Mouse (Mus musculus) 3T3-L1 (cell line): Measurements from ENCODE around the gene Atf2.
A peak's percentile ranks its signal among the peaks of the same experiment; 100 is the strongest.
"Not testable (repeated sequence)": the region's sequence is repeated elsewhere in the genome, so short reads cannot be mapped to it uniquely, and the experiment has no call there.

Source experiments
- DNase-seq: peaks from one replicate; pipeline ENCODE4 v3.0.0-alpha.2; 2015; ENCODE audit warnings: low read depth, low spot score

The Atf2 gene

DNA sequence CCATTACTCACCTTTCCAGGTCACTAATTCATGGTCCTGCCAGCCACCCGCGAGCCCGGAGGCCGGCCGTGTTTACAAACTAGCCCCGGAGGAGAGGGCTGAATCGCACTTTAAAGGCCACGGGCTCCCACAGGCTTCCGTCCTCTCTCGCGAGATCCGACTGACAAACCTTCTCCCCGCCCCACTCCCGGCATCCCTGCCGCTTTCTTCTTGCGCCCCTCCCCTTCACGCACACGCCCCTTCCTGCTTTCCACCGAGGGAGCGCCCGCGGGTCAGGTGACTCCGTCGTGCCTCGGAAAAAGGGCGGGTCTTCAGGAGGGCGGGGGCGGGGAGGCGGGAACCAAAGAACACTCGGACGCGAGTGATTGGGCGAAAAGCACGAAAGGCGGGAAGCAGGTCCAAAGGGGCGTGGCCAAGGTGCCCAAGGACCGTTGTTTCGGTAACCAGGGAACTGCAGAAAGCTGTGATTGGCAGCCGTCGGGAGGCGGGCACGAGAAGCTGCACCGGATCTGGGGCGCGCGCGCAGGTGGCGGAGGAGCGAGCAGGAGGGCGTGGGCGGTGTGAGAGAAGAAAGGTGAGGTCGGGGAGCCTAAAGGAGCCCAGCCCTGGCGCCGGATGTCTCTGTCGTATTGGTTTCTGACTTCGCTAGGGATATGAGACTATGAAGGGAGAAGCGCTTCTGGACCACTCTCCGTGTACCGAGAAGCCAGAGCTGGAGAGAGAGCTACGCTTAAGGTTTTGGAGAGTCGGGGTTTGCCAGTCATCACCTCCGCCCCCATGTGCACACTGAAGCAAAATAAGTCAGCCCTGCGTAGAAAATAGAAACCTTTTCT, at the start of gene Atf2:
Gene Atf2, minus strand, starts transcription at position 176 of the 833 bp plus-strand sequence.
- peak; percentile 100 for DNase-seq

DNA sequence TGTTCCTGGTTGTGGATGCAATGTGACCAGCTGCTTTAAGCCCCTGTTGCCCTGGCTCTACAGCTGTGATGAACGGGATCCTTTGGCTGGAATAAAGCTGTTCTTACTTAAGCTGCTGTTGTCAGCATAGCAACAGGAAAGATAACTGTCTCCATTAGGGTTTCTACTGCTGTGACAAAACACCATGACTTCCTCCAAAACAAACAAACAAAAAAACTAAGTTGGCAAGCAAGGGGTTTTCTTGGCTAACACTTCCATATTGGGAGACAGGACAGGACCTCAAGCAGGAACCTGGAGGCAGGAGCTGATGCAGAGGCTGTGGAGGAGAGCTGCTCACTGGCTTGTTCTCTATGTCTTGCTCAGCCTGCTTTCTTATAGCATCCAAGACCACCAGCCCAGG, 48.8 kb upstream of the Atf2 start:
- DNase-seq: no peak

DNA sequence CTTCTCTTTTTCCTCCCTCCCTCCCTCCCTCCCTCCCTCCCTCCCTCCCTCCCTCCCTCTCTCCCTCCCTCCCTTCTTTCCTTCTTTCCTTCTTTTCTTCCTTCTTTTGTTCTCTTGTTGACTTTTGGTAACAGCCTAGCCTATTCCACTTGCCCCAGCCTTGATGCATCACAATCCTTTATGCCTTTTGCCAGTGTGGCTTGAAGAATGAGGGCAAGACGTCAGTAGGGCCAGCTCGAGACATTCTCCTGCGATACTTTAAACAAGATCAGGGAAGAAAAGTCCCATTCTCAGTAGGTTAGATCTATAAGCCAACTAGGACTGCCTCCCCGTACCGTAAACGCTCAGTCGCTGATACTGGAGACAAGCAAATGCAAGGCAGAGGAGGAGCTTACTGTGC, 48.0 kb upstream of the Atf2 start:
- no peak for DNase-seq

DNA sequence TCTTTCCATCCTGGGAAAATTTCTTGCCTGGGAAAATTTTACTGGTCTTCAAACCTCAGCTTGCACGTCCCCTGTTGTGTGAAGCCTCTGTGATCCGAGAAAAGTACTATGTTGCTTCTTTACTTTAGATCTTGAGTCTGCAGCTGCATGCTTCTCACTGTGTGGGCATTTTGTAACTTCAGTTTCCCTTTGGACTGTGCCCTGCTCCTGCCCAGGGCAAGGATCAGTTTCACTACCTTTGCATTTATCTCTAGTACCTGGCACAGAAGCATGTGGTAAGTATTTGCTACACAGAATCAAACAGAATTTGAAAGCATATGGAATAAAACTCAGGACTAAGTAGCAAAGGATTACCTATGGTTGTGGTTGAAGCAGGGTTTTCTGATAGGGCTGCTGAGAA, 46.5 kb upstream of the Atf2 start:
- no peak for DNase-seq

DNA sequence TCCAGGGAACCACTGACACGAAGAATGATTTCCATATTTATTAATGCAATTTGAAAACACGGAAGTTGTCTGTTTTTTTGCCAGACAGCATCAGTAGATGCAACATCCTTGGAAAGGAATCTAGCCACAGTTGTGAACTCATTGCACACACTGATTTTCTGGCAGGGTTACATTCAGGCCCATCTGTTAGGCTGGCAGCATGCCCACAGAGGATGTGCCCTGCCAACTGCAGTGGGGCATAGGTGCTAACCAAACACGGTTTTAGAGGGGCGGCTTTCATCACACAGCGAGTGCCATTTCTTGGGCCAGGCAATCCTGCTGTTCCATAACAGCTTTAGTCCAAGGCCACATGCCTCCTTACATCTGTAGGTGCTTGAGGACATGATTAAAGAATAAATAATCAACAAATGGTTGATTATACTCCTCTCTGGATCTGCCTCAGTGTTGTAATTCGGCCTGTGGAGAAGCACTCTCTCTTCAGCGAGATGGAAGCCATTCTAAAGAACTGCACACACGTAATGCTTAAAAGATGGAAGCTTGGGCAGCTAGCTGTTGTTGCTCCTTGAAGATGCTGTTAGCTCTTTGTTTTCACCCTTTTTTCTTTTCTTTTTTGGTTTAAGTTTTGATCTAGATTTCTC, 40.4 kb upstream of the Atf2 start:
- no peak for DNase-seq

DNA sequence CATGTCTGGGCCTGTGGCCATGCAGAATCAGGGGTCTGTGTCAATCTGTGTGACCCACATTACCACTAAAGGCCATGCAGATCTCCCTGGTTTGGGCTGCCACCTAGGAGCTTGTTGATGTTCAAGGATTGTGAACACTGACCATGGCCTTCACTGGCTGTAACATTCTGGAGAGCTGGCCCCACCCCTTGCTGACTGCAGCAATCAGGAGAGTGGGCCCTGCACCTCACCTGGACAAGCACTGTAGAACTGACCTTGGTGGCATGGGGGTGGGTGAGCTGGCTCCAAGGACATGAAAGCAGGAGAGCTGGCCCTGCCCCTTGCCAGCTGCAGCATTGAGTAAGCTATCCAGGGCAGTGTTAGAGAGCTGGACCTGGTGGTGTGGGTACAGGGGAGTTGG, 35.3 kb upstream of the Atf2 start:
- no peak for DNase-seq

DNA sequence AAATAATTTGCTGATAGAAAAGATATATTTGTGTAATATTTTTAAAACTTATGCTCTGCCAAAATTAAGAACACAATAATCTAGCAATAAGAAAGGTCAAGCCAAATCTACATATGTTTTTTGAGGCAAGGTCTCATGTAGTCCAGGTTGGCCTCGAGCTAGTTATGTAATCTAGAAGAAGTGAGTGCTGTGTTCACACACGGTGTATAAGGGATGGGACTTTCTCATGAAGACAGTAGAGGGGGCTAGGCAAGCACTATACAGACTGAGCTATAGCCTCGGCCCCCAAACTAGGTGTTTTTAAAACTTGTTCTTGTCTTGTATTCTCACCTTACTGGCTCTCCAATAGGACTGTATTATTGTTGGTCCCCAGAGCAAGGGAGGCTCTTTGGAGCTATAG, 33.1 kb upstream of the Atf2 start:
- DNase-seq: no peak

DNA sequence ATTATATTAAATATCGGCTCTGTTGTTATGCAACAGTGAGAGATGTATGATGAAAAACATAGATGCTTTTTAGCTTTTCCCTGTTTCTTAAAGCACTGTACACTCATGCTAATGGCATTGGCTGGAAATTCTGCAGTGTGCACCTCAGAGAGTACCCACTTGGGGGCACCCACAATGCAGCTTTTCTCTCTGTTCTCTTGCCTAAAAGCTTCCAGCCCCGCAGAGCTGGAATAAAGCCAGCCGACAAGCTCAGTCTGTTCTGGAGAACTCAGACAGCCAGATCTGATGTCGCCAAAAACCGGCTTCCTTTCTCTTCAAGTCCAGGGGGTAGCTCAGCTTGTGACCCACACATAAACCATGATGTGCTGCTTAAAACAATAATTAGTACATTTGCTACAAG, 32.6 kb upstream of the Atf2 start:
- peak; percentile 80 for DNase-seq

DNA sequence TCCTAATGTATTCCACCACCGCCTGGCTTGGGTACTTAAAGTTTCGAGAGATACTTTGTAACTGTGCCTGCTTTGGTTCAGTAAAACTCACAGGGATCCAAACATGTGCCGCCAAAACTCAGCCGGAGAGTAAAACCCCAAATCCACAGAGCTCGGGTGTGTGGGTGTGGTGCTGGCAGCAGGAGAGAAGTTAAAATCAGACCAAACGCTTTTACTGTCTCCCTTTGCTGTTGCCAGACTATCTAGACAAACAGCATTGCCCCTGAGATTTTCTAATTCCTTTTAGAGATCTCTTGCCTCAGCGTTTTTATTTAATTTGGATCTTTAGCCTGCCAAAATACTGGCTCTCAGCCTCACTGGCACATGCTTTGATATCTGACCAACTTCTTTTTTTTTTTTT, 27.2 kb upstream of the Atf2 start:
- no peak for DNase-seq

DNA sequence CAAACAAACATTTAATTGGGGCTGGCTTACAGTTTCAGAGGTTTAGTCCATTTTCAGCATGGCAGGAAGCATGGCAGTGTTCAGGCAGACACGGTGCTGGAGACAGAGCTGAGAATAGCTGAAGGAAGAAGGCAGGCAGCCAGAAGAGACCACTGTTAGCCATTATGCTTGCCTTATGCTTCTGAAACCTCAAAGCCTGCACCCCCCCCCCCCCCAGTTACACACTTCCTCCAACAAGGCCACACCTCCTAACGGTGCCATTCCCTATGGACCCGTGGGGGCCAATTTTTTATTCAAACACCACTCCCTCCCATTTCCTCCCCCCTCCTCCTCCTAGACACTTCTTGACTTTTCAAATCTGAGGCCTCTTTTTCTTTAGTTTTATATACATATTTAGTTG, 19.8 kb upstream of the Atf2 start:
- DNase-seq: no peak

DNA sequence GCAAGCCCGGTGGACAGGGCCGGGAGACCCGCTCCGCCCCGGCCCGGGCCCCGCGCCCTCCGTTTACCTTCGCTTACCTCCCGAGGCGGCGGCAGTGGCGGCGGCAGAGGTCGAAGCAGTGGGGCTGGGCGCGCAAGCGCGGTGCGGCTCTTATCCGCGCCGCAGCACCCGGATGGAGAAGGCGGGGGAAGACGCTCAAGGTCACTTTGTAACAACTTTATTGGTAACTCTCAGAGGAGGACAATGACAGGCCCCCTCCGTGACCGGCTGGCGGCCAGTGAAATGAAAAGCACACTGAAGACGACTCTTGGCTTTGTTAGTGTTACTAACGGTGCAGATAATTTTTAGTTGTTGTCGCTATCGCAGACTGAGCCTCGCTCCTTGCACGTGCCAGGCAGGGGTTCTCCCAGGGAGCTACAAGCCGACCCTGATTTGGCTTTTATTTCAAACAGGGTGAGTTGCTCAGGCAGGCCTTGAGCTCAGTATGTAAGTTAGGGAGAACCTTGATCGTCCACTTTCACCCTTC, 18.8 kb upstream of the Atf2 start, which contains the start of gene Atp5g3:
Gene Atp5g3, minus strand, starts transcription at position 152 of the 526 bp plus-strand sequence.
- peak; percentile 93 for DNase-seq

DNA sequence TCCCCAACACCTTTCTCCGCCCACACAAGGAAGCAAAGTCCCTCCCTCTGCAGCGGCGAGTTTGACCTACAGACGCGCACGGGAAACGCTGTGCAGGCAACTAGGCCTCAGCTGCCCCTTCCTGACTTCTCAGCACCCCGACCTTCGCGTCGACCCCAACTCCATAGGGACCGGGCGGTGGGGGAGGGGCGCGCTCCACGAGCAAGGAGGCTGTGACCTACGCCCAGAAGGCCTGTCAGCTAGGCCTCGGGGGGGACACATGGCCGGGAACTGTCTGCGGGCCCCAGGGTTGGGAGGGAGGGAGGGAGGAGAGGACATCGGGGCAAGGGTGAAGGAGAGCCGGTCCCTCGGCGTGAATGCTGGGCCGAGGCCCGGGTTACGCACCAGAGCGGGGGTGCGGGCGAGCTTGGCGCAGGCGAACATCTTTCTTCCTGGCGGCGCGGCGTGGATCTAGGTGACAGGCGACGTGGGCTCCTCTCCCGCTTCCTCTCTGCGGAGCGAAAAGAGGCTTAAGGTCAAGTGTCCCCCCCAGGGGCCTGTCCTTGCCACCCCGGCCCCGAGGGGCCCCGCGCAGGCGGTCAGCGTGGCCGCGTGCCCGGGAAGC, 18.2 kb upstream of the Atf2 start:
- peak; percentile 62 for DNase-seq

DNA sequence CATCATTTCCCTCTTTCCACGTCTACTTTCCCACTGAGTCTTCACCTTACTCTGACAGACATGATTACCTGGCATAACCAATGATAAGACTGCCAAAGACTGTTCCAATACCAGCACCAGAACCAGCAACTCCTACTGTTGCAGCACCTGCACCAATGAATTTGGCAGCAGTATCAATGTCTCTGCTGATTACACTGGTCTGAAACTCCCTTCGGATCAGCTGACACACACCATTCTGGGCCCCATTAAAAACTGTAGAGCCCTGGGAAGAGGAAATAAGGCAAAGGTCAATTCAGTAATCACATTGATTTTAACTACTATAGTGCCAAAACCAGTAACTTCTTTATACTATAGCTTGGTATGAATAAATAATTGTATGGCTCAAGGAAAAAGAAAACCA, 16.7 kb upstream of the Atf2 start:
- no peak for DNase-seq

DNA sequence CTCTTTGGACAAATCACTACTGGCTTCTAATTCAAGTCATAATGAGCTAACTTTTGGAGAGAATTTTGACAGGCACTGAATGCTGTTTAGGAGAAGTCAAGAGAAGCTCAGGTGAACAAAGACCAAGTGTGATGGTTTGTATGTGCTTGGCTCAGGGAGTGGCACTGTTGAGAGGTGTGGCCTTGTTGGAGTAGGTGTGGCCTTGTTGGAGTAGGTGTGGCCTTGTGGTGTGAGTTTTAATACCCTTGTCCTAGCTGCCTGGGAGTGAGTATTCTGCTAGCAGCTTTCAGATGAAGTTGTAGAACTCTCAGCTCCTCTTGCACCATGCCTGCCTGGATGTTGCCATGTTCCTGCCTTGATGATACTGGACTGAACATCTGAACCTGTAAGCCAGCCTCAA, 12.2 kb upstream of the Atf2 start:
- DNase-seq: not testable (repeated sequence)

DNA sequence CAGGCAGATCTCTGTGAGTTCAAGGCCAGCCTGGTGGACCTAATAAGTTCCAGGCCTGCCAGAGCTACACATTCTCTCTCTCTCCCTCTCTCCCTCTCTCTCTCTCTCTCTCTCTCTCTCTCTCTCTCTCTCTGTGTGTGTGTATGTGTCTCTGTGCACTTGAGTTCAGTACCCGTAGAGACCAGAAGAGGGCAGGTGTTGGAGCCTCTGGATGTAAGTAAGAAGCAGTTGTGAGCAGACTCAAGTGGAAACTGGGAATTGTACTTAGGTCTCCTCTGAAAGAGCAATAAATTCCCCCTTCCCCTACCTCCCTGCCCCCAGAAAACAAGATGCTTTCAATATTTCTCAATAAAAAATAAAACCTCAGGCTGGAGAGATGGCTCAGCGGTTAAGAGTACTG, 11.1 kb upstream of the Atf2 start:
- no peak for DNase-seq

DNA sequence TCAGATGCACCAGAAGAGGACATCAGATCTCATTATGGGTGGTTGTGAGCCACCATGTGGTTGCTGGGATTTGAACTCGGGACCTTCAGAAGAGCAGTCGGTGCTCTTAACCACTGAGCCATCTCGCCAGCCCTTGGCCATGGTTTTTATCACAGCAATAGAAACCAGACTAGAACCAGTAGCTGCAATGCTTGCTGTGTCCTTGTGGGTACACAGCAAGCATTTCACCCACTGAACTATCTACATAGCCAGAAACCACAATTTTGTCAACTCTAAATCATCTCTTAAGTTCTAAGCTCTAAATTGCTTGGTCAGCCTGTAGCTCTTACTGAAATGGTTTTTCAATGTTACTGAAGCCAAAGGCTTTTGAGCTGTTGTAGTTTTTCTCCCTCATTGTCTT, 9.9 kb upstream of the Atf2 start:
- DNase-seq: not testable (repeated sequence)

DNA sequence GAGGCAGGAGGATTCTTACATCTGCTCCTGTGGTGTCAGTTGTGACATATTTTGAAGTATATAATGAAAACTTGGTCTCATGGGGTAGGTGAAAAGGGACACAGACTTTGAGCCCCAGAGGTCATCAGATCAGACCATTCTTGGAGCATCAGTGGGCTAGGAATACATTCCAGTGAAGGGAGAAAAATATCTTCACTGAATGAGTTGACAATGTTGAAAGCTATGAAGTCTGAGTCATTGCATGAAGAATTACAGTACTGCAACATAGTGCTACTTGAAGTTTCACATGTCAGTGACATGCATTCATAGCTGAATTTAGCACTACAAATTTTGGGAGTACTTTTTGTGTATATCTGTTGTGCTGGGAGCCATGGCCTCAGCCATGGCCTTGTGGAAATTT, 8.7 kb upstream of the Atf2 start:
- DNase-seq: peak; percentile 58

DNA sequence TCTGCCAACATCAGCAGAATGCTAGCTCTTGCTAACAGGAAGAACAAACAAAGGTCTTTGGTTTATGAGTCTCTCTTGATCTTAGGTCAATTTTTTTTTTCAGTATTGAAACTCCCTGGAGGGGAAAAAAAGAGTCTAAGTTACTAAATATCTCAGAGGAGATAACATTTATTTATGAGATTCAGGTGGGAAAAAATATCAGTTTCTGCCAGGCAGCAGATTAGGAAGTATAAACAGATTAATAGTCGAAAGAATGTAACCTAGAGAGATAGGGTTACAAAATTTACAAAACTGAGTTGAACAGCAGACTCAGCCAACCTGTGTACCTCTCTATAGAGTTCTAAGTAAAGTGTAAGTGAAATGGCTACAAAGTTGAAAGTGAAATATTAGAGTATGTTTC, 7.9 kb upstream of the Atf2 start:
- no peak for DNase-seq

DNA sequence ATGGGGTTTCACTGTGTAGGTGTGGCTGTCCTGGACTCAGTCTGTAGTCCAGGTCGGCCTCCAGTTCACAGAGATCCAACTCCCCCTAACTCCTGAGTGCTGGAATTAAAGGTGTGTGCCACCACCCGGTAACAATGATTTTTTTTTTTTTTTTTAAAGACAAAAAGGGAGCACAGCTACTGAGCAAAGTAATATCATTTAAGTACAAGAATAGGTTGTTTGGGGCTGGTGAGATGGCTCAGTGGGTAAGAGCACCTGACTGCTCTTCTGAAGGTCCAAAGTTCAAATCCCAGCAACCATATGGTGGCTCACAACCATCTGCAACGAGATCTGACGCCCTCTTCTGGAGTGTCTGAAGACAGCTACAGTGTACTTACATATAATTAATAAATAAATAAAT, 4.5 kb upstream of the Atf2 start:
- DNase-seq: not testable (repeated sequence)

DNA sequence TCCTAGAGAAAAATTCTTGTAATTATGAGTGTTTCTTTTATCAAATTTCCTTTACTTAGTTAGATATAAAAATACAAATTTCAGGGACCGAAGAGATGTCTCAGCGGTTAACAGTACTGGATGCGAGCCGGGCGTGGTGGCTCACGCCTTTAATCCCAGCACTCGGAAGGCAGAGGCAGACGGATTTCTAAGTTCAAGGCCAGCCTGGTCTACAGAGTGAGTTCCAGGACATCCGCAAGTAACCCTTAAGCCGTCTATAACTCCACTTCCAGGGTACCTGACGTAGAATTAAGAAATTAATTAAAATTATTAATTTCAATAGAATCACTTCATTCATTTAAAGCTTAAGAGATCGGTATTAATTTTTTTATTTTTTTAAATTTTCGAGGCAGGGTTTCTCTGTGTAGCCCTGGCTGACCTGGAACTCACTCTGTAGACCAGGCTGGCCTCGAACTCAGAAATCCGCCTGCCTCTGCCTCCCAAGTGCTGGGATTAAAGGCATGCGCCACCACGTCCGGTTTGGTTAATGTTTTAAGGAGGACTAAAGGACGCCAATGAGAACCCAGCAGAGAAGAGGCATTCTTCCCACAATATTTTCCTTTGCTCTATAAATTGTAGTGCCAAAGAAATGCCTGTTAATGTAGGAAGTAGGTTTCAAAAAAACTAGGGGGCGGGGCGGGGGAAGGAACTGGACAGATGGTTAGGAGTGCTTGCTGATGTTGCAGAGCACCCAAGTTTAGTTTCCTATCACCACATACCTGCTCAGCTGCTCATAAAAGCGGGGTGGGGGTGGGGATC, 1.2 kb upstream of the Atf2 start:
- peak; percentile 42 for DNase-seq

DNA sequence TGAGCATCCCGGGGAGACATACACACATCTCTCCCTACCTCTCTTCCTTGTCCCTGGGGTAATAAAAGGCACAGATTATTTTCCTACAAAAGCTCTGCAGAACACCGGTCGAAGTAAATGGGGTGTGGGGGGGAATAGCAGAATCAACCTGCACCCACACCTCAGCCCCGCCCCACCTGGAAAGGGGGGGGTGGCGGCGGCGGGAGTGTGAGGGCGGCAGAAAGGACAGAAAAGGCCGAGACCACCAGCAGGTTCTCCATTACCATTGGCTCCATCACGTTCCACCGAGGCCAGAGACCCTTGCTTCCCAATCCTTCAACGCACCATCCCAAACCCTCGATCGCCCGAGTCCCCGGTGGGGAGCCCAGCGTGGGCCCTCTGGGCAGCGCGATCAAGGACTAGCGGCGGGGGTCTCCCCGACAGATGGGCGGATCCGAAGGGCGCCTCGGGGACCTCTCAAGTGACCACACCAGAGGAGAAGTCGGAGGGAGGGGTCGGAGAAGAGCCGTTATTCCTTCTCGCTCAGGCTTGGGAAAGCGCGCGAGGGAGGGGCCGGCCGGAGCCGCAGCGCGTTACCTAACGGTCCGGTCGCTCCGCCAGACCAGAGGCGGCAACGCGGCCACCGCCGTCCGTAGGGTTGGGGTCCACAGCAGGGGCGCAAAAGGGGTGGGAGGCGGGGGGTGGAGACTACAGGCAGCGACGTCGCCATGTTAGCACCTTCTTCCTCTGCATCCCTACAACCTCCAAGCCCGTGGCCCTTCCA, 557 bp downstream of the Atf2 start:
- DNase-seq: peak; percentile 36
